In genomic region chr1:46892752-46893151, GRCm38 (mm10) we compare ENCODE assay signal across 9 mouse cellular contexts. TPM values are rescaled to one million over a fixed set of nuclear protein-coding genes. Genes with fewer than 3 reads are reported as not detected.
DNase-seq lines count a peak whose midpoint lies in the region; ATAC-seq and TF ChIP-seq lines count a peak whose summit lies in the region.
"Had no signal": no experiment of that assay in that cellular context is flagged by ENCODE, and none has a peak within 500 bp of the region (broad histone marks: within the 10 kb centered on the region; RNA-seq: fewer than 3 reads in every experiment).

Slc39a10 (minus strand) TSS chr1:46892852.

- H3K27me3 ChIP-seq in intestine, embryonic 14.5 days (replicated peaks; ENCODE audit: control insufficient read depth, insufficient read depth, low read length), result no peaks in the 10 kb centered on the region
- H3K27me3 ChIP-seq in intestine, postnatal 0 days (replicated peaks; ENCODE audit: control insufficient read depth, insufficient read depth, low read length), result no peaks in the 10 kb centered on the region
- H3K27me3 ChIP-seq in limb, embryonic 15.5 days, result no peaks in the 10 kb centered on the region

- no peaks in the 10 kb centered on the region for H3K36me3 ChIP-seq in intestine, embryonic 14.5 days (ENCODE audit: control insufficient read depth, insufficient read depth, low read length)
- no peaks in the 10 kb centered on the region for H3K36me3 ChIP-seq in intestine, postnatal 0 days (ENCODE audit: control insufficient read depth, insufficient read depth)
- H3K36me3 ChIP-seq in limb, embryonic 15.5 days, result no peaks in the 10 kb centered on the region

- H3K4me1 ChIP-seq in intestine, embryonic 14.5 days (replicated peaks; ENCODE audit: control insufficient read depth, insufficient read depth, low read length), result peaks cover 12% of the 10 kb centered on the region; the same call in 1 of the 2 replicates
- H3K4me1 ChIP-seq in intestine, postnatal 0 days (replicated peaks; ENCODE audit: control insufficient read depth, insufficient read depth, low read length), result no peaks in the 10 kb centered on the region
- peaks cover 5% of the 10 kb centered on the region for H3K4me1 ChIP-seq in limb, embryonic 15.5 days

- H3K4me3 ChIP-seq in intestine, embryonic 14.5 days (ENCODE audit: low read depth, low read length), result no peak within 1 kb of the TSS
- H3K4me3 ChIP-seq in intestine, postnatal 0 days (ENCODE audit: low read depth, low read length), result no peak within 1 kb of the TSS
- no peak within 1 kb of the TSS for H3K4me3 ChIP-seq in limb, embryonic 15.5 days

- no peaks in the 10 kb centered on the region for H3K9me3 ChIP-seq in intestine, embryonic 14.5 days (ENCODE audit: control insufficient read depth, low read length)
- no peaks in the 10 kb centered on the region for H3K9me3 ChIP-seq in intestine, postnatal 0 days (ENCODE audit: control insufficient read depth)
- H3K9me3 ChIP-seq in limb, embryonic 15.5 days, result no peaks in the 10 kb centered on the region

- WGBS in intestine, embryonic 14.5 days, result 68% methylated on average over 3 of the region's 3 CpGs
- WGBS in intestine, postnatal 0 days, result 75% methylated on average over 3 of the region's 3 CpGs
- WGBS in limb, embryonic 15.5 days, result 56% methylated on average over 3 of the region's 3 CpGs

- H3K4me2 ChIP-seq in intestine, embryonic 14.5 days (ENCODE audit: low read length), result no peak within 1 kb of the TSS
- no peak within 1 kb of the TSS for H3K4me2 ChIP-seq in intestine, postnatal 0 days (replicated peaks; ENCODE audit: low read depth)
- no peak within 1 kb of the TSS for H3K4me2 ChIP-seq in limb, embryonic 15.5 days

- H3K9ac ChIP-seq in intestine, embryonic 14.5 days (ENCODE audit: low read length), result no peak within 1 kb of the TSS
- H3K9ac ChIP-seq in intestine, postnatal 0 days (ENCODE audit: low read depth, low read length), result no peak within 1 kb of the TSS
- H3K9ac ChIP-seq in limb, embryonic 15.5 days, result no peak within 1 kb of the TSS
- H3K9ac ChIP-seq: liver, embryonic 14.5 days had no signal

- TF ChIP-seq CTCF in intestine, postnatal 0 days (IDR thresholded peaks at IDR 0.05; ENCODE audit: low read depth), result no peak

- intact Hi-C loops in heart, postnatal 25 days (cut with DNase I), result no loop called here

- DNase-seq in intestine, embryonic 14.5 days (ENCODE audit: low spot score), result no peak
- DNase-seq in adrenal gland, postnatal 10 days, result no peak
- DNase-seq in heart, postnatal 25 days (ENCODE audit: low spot score), result no peak
- DNase-seq in gastrocnemius, adult 18-20 months (ENCODE audit: low spot score), result no peak
- no peak for DNase-seq in right cerebral cortex, postnatal 25 days
- DNase-seq in embryo, embryonic 10 days (ENCODE audit: low spot score), result no peak

- H3K27ac ChIP-seq in intestine, embryonic 14.5 days (ENCODE audit: low read depth), result no peak within 1 kb of the TSS
- H3K27ac ChIP-seq in intestine, postnatal 0 days (ENCODE audit: low read depth, low read length), result no peak within 1 kb of the TSS
- no peak within 1 kb of the TSS for H3K27ac ChIP-seq in limb, embryonic 15.5 days
- H3K27ac ChIP-seq: liver, embryonic 14.5 days had no signal

- ATAC-seq in intestine, embryonic 14.5 days (replicated peaks; ENCODE audit: low FRiP score, low TSS enrichment, low read depth), result no peak
- no peak for ATAC-seq in intestine, postnatal 0 days
- ATAC-seq in limb, embryonic 15.5 days (ENCODE audit: insufficient number of reproducible peaks, low FRiP score, low TSS enrichment, low read depth), result no peak

RNA-seq across cellular contexts. Expression of gene Slc39a10, which starts in this region (rescaled TPM):
- 40.4 and 41.3 TPM in 2 replicates for polyA plus RNA-seq in intestine, embryonic 14.5 days (2014; fragmentation: Nextera tagmentation; extraction: Ambion mirVana)
- polyA plus RNA-seq in intestine, postnatal 0 days (2015; fragmentation: Nextera tagmentation; extraction: Ambion mirVana), result 5.0 and 5.8 TPM in 2 replicates
- total RNA-seq in adrenal gland, postnatal 10 days (2021), result 10 to 100 TPM; 16.7 to 19.4 TPM
- total RNA-seq in heart, postnatal 25 days (2021), result 10 to 100 TPM; 11.0 to 13.2 TPM
- 38.0 and 49.4 TPM in 2 replicates for polyA plus RNA-seq in limb, embryonic 15.5 days (2015; fragmentation: Nextera tagmentation; extraction: Ambion mirVana)
- total RNA-seq in gastrocnemius, adult 18-20 months (2021), result 1 to 10 TPM; 4.0 to 5.3 TPM
